Mouse (Mus musculus): ENCODE results near the gene Pard6a. TPM values are rescaled to one million over a fixed set of nuclear protein-coding genes. Genes with fewer than 3 reads are reported as not detected.
A peak's percentile ranks its signal among the peaks of the same experiment; 100 is the strongest.

Pard6a gene
- polyA plus RNA-seq, 1 experiment from 2014 or later: 10.9 TPM

DNA sequence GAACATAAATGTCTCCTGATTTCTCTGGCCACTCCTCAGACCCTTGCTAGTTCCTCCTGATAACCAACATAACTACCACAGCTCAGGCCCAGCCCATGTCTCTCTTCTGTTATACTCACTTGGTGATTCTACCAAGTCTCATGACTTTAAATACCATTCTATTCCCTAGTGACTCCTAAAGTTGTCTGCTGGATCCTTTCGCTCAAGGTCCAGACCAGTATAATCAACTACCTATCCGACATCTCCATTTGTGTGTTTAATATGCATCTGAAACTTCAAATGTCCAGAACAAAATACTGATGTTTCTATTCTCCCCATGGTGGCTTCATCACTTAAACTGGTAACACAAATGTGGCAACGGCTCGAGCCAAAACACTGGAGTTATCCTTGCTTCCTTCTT is 42.4 kb downstream of the Pard6a start:
- peaks cover 3% of the 10 kb centered on the region for H3K4me1 ChIP-seq (ENCODE audit: control insufficient read depth, insufficient read depth, low read length)
- no peaks in the 10 kb centered on the region for H3K9me3 ChIP-seq (replicated peaks; ENCODE audit: control insufficient read depth, low read length)
- H3K27me3 ChIP-seq (ENCODE audit: control insufficient read depth, insufficient read depth, low read length): no peaks in the 10 kb centered on the region
- WGBS (ENCODE audit: insufficient replicate concordance): 74% methylated on average over 4 of the region's 4 CpGs
- H3K36me3 ChIP-seq (ENCODE audit: control insufficient read depth, insufficient read depth, low read length): no peaks in the 10 kb centered on the region
- no peak overlapping the region for H3K4me3 ChIP-seq (ENCODE audit: low read depth, low read length)
- no peak overlapping the region for H3K9ac ChIP-seq (ENCODE audit: low read depth, low read length)
- ATAC-seq (replicated peaks; ENCODE audit: insufficient number of reproducible peaks, low FRiP score, low TSS enrichment): no peak
- H3K4me2 ChIP-seq: no peak overlapping the region
- no peak overlapping the region for H3K27ac ChIP-seq (ENCODE audit: low read depth, low read length)

DNA sequence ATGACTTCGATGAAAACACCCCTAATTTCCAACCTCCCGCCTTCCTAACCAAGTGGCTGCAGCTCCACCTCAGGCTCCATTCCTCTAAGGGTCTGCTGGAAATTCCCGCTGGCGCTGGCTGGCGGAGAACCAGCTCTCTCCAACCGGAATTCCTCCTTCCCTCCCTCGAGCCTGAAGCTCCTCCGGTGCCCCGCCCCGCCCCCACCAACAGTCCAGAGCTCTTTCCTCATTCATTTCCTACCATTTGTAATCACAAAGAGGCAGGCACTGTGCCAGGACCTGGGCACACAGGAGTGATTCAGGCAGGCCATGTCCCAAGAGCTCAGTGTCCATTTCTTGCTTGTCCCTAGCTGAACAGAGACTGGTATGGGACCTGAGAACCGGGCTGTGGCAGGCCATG is 49.7 kb downstream of the Pard6a start:
- Histone ChIP-seq H3K9me3 (replicated peaks; ENCODE audit: control insufficient read depth, low read length) (no peaks in the 10 kb centered on the region), H3K4me1 (ENCODE audit: control insufficient read depth, insufficient read depth, low read length) (peaks cover 12% of the 10 kb centered on the region), H3K27me3 (ENCODE audit: control insufficient read depth, insufficient read depth, low read length) (no peaks in the 10 kb centered on the region), H3K4me3 (ENCODE audit: low read depth, low read length) (no peak overlapping the region), H3K9ac (ENCODE audit: low read depth, low read length) (no peak overlapping the region), H3K4me2 (peak overlapping the region; percentile 43), H3K36me3 (ENCODE audit: control insufficient read depth, insufficient read depth, low read length) (no peaks in the 10 kb centered on the region), H3K27ac (ENCODE audit: low read depth, low read length) (peak overlapping the region; percentile 38; the same call in 1 of the 2 replicates)
- peak; percentile 75 for ATAC-seq (replicated peaks; ENCODE audit: insufficient number of reproducible peaks, low FRiP score, low TSS enrichment)
- 4% methylated on average over 11 of the region's 11 CpGs for WGBS (ENCODE audit: insufficient replicate concordance)

Other genes starting within 250 kb of the Pard6a start
- 21.0 and 21.1 TPM in 2 replicates for gene Tppp3, start 229.6 kb upstream of the Pard6a start, polyA plus RNA-seq (2014; fragmentation: Nextera tagmentation; extraction: Ambion mirVana)
- gene Zdhhc1, start 204.2 kb upstream of the Pard6a start, polyA plus RNA-seq (2014; fragmentation: Nextera tagmentation; extraction: Ambion mirVana): 15.0 and 17.1 TPM in 2 replicates
- gene Hsd11b2, start 182.4 kb upstream of the Pard6a start, polyA plus RNA-seq (2014; fragmentation: Nextera tagmentation; extraction: Ambion mirVana): 6.4 and 8.2 TPM in 2 replicates
- 80.7 and 86.3 TPM in 2 replicates for gene Atp6v0d1, start 135.1 kb upstream of the Pard6a start, polyA plus RNA-seq (2014; fragmentation: Nextera tagmentation; extraction: Ambion mirVana)
- 23.6 and 27.9 TPM in 2 replicates for gene Ripor1, start 95.9 kb upstream of the Pard6a start, polyA plus RNA-seq (2014; fragmentation: Nextera tagmentation; extraction: Ambion mirVana)
- 53.9 and 66.3 TPM in 2 replicates for gene Ctcf, start 64.6 kb upstream of the Pard6a start, polyA plus RNA-seq (2014; fragmentation: Nextera tagmentation; extraction: Ambion mirVana)
- gene Agrp, start 63.8 kb upstream of the Pard6a start, polyA plus RNA-seq (2014; fragmentation: Nextera tagmentation; extraction: Ambion mirVana): 0.50 and 0.84 TPM in 2 replicates
- gene Carmil2, start 14.9 kb upstream of the Pard6a start, polyA plus RNA-seq (2014; fragmentation: Nextera tagmentation; extraction: Ambion mirVana): 0.27 and 0.46 TPM in 2 replicates
- 39.3 and 41.5 TPM in 2 replicates for gene Acd, start within 50 bp of the Pard6a start, polyA plus RNA-seq (2014; fragmentation: Nextera tagmentation; extraction: Ambion mirVana)
- gene 4933405L10Rik, start 6.5 kb downstream of the Pard6a start, polyA plus RNA-seq (2014; fragmentation: Nextera tagmentation; extraction: Ambion mirVana): 0.13 TPM in 1 of 2 replicates, not detected in the other
- 13.3 and 16.9 TPM in 2 replicates for gene Enkd1, start 7.1 kb downstream of the Pard6a start, polyA plus RNA-seq (2014; fragmentation: Nextera tagmentation; extraction: Ambion mirVana)
- 8.0 and 10.9 TPM in 2 replicates for gene Gfod2, start 57.5 kb downstream of the Pard6a start, polyA plus RNA-seq (2014; fragmentation: Nextera tagmentation; extraction: Ambion mirVana)
- gene Ranbp10, start 126.2 kb downstream of the Pard6a start, polyA plus RNA-seq (2014; fragmentation: Nextera tagmentation; extraction: Ambion mirVana): 11.4 and 14.3 TPM in 2 replicates
- gene Tsnaxip1, start 126.6 kb downstream of the Pard6a start, polyA plus RNA-seq (2014; fragmentation: Nextera tagmentation; extraction: Ambion mirVana): 0.07 and 0.13 TPM in 2 replicates
- gene Cenpt, start 152.1 kb downstream of the Pard6a start, polyA plus RNA-seq (2014; fragmentation: Nextera tagmentation; extraction: Ambion mirVana): 45.7 and 47.9 TPM in 2 replicates
- 47.2 and 49.8 TPM in 2 replicates for gene Thap11, start 154.0 kb downstream of the Pard6a start, polyA plus RNA-seq (2014; fragmentation: Nextera tagmentation; extraction: Ambion mirVana)
- 231 and 265 TPM in 2 replicates for gene Nutf2, start 159.4 kb downstream of the Pard6a start, polyA plus RNA-seq (2014; fragmentation: Nextera tagmentation; extraction: Ambion mirVana)
- 22.2 and 29.7 TPM in 2 replicates for gene Edc4, start 179.7 kb downstream of the Pard6a start, polyA plus RNA-seq (2014; fragmentation: Nextera tagmentation; extraction: Ambion mirVana)
- gene Nrn1l, start 192.4 kb downstream of the Pard6a start, polyA plus RNA-seq (2014; fragmentation: Nextera tagmentation; extraction: Ambion mirVana): 0.39 TPM in 1 of 2 replicates, not detected in the other
- 14.7 and 17.4 TPM in 2 replicates for gene Pskh1, start 199.3 kb downstream of the Pard6a start, polyA plus RNA-seq (2014; fragmentation: Nextera tagmentation; extraction: Ambion mirVana)
- gene Ctrl, start 232.7 kb downstream of the Pard6a start, polyA plus RNA-seq (2014; fragmentation: Nextera tagmentation; extraction: Ambion mirVana): 1.1 and 1.3 TPM in 2 replicates
- gene Psmb10, start 237.3 kb downstream of the Pard6a start, polyA plus RNA-seq (2014; fragmentation: Nextera tagmentation; extraction: Ambion mirVana): 50.8 and 60.0 TPM in 2 replicates
- 0.70 and 2.6 TPM in 2 replicates for gene Lcat, start 242.2 kb downstream of the Pard6a start, polyA plus RNA-seq (2014; fragmentation: Nextera tagmentation; extraction: Ambion mirVana)

Measured in heart, embryonic 11.5 days (tissue).